Mouse (Mus musculus) layer of hippocampus, adult 11-12 months (tissue): Measurements from ENCODE around the gene AI597479.
"Not testable (repeated sequence)": the region's sequence is repeated elsewhere in the genome, so short reads cannot be mapped to it uniquely, and the experiment has no call there.

Source experiments
- DNase-seq: peaks from one replicate; pipeline ENCODE4 v3.0.0; 2022; ENCODE audit warnings: low spot score

The AI597479 gene

DNA sequence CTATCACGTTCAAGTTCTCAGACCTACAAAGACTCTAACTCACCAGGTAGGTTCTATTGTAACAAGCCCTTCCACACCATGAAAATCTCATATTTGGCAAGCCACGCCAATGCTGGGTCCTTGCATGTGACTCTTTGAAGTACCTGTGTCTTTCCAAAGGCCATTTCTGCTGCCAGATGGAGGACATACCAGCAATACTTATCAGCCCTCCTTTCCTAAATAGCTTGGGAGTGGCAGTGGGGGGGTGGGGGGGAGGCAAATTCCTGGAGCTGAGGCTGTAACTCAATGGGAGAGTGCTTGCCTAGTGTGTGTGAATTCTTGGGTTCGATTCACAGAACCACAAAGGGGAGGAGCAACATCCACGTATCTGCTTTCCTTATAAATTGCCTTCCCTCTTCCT, 26.2 kb downstream of the AI597479 start:
- no peak for DNase-seq

- DNase-seq, result no peak
These were observed 28.7 kb downstream of the AI597479 start for GRCm38 (mm10) chr1:43127196-43127595.

GRCm38 (mm10) chr1:43127820-43128610, 29.5 kb downstream of the AI597479 start:
- no peak for DNase-seq

GRCm38 (mm10) chr1:43130219-43130981, 31.9 kb downstream of the AI597479 start:
- DNase-seq, result peak; percentile 37

GRCm38 (mm10) chr1:43131591-43131990, 33.1 kb downstream of the AI597479 start:
- no peak for DNase-seq

GRCm38 (mm10) chr1:43136488-43137029, 38.0 kb downstream of the AI597479 start:
- DNase-seq, result not testable (repeated sequence)

DNA sequence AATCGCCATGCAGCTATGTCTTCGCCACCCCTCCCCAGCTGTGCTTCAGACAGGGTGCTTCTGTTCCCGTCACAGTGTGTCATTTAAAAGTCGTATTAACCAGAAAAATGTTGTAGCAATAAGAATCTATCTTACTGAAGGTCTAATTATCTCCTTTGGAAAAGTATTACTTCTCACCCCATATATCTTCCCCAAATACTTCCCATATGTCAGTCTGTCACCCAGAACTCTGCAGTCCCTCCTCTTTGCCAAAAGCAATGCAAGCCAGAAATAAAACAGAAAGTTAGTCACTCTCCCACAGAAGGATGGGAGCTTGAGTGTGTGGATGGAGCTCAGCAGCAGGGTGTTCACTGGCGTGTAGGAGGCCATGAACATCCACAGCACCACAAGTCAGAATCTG, 38.8 kb downstream of the AI597479 start:
- DNase-seq, result peak; percentile 46

- DNase-seq, result no peak
These were observed 39.8 kb downstream of the AI597479 start for GRCm38 (mm10) chr1:43138268-43138812.

DNA sequence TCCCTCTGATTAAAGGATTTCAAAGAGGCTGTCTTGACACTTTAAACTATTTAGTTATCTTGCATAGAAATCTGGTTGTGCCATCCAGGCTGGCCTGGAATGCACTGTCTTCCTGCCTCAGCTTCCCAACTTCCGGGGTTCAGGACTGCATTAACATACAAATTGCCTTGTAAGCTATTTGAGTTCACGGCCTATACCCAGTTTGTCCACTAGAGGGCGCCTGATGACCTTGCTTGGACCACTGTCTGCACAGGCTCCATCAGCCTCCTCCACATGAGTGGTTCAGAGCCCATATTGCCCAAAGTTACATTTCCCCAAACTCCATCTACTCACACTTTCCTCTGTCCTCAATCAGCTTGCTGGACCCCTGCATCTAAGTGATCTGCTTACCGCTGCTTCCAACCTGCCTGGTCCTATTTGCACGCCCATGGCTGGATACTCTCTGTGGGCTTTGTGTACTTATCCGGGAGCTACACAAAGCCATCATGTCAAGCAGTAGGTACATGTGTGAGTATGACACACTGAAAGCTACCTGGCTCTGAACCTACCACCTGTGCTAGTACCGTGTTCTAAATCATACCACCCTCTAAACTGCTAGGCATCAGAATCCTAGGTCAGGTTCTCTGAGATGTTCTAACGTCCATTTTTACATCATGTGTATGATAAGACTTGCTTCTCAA, 41.2 kb downstream of the AI597479 start:
- DNase-seq, result peak; percentile 89

DNA sequence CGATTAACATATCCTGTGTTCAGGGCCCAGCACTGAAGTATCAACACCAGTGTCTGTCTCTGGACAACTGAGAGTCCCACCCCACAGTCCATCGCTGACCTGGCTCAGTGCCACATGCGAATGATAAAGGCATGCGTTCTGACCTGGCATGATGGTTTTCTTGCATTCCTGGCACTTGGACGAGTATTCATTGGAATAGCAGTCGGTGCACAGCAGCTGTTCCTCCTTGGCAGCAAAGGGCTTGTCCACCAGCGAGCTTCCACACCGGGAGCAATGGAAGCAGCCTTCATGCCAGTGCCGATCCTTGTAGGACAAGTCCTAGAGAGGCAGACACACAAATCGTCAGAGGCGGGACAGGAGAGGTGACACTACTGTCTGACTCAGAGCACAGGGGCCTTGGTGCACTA, 43.0 kb downstream of the AI597479 start:
- DNase-seq, result no peak

- DNase-seq, result no peak
These were observed 44.3 kb downstream of the AI597479 start for GRCm38 (mm10) chr1:43142849-43143248.

DNA sequence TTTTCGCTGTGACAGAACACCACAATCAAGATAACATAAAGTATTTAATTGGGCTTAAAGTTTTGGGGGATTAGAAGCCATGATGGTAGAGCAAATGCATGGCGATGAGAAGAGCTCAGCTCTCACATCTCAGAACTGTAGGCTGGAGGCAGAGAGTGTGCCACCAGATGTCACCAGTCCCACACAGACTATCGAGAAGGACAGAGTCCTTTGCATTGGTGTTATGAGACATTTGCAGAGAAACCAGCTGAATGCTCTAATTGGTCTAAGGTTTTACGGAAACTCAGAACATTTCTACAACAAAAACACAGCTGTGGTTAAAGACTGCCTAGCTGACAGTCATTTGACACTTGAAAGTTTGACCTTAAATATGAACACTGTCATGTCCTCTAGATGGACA, 44.8 kb downstream of the AI597479 start:
- no peak for DNase-seq

DNA sequence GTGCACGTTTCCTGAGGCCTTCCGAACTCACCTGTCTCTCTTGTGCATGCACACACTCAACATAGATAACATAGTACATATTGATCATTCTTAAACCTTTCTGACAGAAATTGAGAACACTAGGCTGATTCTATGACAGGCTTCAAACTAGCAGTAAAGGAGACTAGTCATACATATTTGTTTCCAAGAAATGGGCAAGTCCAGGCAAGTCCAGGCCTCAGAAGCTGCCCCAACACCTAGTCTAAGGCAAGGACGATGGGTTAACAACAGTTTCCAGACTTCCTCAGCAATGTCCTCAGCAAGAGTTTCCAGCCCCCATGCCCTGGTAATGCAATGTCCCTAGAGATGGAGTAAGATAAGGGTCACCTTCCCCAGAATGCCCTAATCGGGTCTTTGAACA, 45.3 kb downstream of the AI597479 start:
- no peak for DNase-seq

DNA sequence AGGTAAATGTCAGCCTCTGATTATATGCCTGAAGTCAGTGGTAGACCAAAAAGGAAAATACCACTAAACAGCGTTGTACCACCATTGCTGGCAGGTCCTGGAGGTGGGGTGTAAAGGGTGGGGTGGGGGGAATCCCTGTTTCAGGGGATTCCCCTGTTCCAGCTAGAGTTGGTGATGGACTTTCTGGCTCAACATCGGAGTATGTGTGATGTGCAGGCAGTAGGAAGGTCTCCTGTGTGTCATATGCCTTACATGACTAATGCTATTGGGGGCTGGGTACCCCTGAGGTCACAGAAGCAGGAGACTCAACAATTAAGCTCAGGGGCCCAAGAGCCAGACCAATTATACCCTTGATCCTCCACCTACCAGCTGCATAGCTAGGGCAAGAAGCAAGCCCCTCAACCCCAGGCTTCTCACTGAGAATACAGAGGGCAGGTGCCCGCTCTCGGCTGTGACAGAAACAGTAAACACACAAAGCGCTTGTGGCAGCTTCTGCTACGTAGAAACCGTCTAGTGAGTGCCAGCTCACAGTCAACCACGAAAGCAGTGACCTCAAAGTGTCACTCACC, 45.9 kb downstream of the AI597479 start:
- DNase-seq, result no peak

DNA sequence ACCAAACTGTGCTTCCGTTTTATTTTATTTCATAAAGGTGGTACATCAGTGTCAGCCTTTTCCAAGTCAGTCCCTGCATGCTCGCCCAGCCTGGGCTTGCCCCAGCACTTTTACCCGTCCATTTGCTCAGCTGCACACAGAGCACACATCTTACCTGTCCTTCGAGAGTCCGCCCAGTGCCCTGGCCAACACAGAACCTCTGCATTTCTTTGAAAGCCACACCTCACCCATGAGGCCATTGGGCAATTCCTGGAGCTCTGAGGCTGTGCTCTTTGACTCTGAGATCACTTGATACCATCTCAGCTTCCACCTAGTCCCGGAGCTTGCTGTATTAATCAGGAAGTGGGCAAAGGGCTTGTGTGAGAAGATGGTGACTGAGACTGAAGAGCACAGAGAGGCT, 46.9 kb downstream of the AI597479 start:
- DNase-seq, result no peak

DNA sequence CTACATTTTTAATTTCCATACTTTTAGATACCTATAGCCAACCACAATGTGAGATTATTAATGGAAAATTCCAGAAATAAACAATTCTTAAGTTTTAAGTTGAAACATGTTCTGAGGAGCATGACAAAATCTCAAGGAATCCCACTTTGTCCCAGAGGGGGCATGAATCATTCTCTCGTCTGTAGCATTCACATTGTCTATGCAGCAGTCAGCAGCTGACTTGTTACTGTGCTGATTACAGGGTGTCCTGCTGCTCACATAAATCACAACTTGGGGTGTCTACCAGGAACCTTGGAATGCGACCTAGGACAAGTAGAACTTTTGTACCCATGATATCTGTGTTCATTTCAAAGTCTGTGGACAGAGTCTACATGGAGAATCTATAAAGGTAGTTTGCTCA, 49.0 kb downstream of the AI597479 start:
- no peak for DNase-seq

DNA sequence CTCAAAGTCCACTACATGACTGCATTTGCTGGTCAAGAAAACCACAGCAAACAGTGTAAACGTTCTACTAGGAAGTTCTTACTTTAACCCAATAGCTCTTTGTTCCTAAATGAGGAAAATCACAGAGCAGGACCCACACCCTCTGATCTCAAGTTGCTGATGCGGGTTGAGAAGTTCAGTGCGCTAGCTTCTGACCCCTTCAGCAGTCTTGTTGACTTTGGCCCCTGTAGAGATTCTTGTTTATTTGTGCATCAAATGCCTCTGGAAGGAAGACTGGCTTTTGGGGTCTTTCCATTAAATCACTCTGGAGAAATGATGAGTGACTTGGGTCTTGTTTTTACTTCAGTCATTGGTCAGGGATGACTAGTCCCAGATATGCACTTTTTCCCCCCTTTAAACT, 51.7 kb downstream of the AI597479 start:
- no peak for DNase-seq

- no peak for DNase-seq
These were observed 54.1 kb downstream of the AI597479 start for GRCm38 (mm10) chr1:43152626-43153025.

DNA sequence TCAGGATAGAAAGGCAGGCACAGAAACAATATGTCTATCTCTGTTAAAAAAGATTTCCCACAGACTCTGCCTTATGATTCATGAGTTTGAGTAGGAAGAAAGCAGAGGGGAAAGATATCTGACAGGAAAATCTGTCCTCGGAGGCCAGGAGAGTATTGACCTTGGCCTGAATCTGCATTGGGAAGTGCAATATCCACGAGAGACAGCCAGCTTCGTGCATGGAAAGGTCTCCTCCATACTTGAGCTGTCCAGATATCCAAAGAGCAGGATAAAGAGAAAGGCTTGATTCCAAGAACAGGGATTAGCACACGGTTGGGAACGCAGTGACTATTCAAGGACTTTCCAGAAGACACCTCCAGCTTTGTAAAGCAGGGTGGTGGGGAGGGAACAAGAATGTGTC, 55.0 kb downstream of the AI597479 start:
- DNase-seq, result no peak

DNA sequence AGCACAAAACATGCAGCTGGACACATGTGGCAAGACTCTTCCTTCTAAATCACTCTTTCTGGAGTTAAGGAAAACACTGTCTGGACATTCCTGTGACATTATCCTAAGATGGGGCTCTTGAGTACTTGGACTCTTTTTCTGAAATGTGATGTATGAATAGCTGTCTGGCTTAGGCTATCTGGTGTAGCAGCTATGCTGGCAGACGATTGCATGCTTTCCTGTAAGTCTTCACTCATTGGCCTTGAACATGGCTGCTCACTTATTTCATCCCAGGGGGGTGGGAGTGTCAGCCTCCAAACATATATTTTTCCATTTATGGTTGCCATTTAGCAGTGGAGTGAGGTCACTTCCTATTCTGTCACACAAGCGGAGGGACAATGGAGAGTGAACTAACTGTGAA, 56.0 kb downstream of the AI597479 start:
- no peak for DNase-seq

GRCm38 (mm10) chr1:43157907-43158306, 59.4 kb downstream of the AI597479 start:
- DNase-seq, result no peak

DNA sequence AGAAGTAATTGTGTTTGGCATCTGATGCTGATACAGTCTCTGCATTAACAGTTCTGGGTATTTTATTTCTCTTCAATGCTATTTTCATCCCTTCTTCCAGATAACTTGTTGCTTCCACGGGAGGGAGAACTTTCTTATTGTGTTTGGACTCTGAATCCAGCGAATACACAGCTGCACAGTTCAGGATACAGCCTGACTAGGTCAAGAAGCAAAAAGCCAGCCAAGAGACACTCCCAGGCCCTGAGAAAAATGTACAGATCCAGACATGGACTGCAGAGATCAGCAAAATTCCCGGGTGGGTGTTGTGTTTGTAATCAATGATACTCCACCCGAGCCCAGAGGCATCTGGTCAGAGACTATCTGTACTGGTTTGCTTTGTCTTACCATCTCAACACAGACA, 60.9 kb downstream of the AI597479 start:
- DNase-seq, result no peak
